Mouse (Mus musculus) heart, postnatal 0 days (tissue): Measurements from ENCODE around the gene Srsf4. TPM values are rescaled to one million over a fixed set of nuclear protein-coding genes. Genes with fewer than 3 reads are reported as not detected.

Source experiments
- ATAC-seq: fragments of 200-750 bp; cut with Nextera tagmentation; 2 replicates; pipeline ENCODE4 v1.8.0; 2017; ENCODE audit warnings: low read depth, moderate number of reproducible peaks, moderate library complexity; ENCODE audit not compliant: insufficient read depth
- DNase-seq: peaks from one replicate; pipeline ENCODE4 v3.0.0-alpha.2; 2016; ENCODE audit warnings: low spot score
- H3K27ac ChIP-seq: fragments of 300-500 bp; sonication (generic); 2 replicates; pipeline ENCODE4 v1.5.1; 2014; ENCODE audit warnings: low read depth, mild to moderate bottlenecking
- H3K27me3 ChIP-seq: fragments of 300-500 bp; sonication (generic); 2 replicates; pipeline ENCODE4 v1.6.1; 2014; ENCODE audit warnings: low read length, mixed read lengths; ENCODE audit not compliant: control insufficient read depth, insufficient read depth
- H3K36me3 ChIP-seq: fragments of 300-500 bp; sonication (generic); replicated peaks from 2 replicates; pipeline ENCODE4 v1.6.1; 2014; ENCODE audit warnings: low read length, mixed read lengths; ENCODE audit not compliant: control insufficient read depth, insufficient read depth
- H3K4me1 ChIP-seq: fragments of 300-500 bp; sonication (generic); 2 replicates; pipeline ENCODE4 v1.6.1; 2014; ENCODE audit warnings: antibody characterized with exemption; ENCODE audit not compliant: control insufficient read depth, insufficient read depth
- H3K4me2 ChIP-seq: fragments of 300-500 bp; sonication (generic); 2 replicates; pipeline ENCODE4 v1.6.1; 2014; ENCODE audit warnings: low read depth, mild to moderate bottlenecking, low read length, moderate library complexity
- H3K4me3 ChIP-seq: fragments of 300-500 bp; sonication (generic); 2 replicates; pipeline ENCODE4 v1.5.1; 2014; ENCODE audit warnings: low read depth, low read length
- H3K9ac ChIP-seq: fragments of 300-500 bp; sonication (generic); replicated peaks from 2 replicates; pipeline ENCODE4 v1.6.1; 2014; ENCODE audit warnings: low read depth, low read length, mixed read lengths
- H3K9me3 ChIP-seq: fragments of 300-500 bp; sonication (generic); replicated peaks from 2 replicates; pipeline ENCODE4 v1.6.1; 2016; ENCODE audit warnings: low read length; ENCODE audit not compliant: control insufficient read depth
- CTCF ChIP-seq: IDR thresholded peaks from 2 replicates; pipeline ENCODE4 v1.5.1; 2016; ENCODE audit warnings: antibody characterized with exemption, control low read depth, low read depth
- EP300 ChIP-seq: IDR thresholded peaks from 2 replicates; pipeline ENCODE4 v1.6.1; 2016; ENCODE audit warnings: antibody characterized with exemption, low read depth
- WGBS: fragments of 180-500 bp; shearing (Covaris S2); extraction: QIAGEN DNeasy Blood & Tissue Kit; methylation state at CpG from one replicate; pipeline ENCODE4 v1.1.7; 2014; 5-methylcytosine and 5-hydroxymethylcytosine counted together
- polyA plus RNA-seq: library from polyadenylated mRNA; unstranded; fragments of >200 nt; fragmentation: Nextera tagmentation; extraction: Ambion mirVana; gene quantifications from 2 replicates; pipeline ENCODE4 v1.2.1, GENCODE M21; 2015
- total RNA-seq: library from RNA; depleted of rRNA; stranded (reverse); fragments of >200 nt; gene quantifications from 2 replicates; pipeline ENCODE4 v1.2.3, GENCODE M21; 2014; ENCODE audit warnings: low replicate concordance; rRNA removed

The Srsf4 gene
- 14.3 and 17.1 TPM in 2 replicates for total RNA-seq
- polyA plus RNA-seq: 40.7 and 42.0 TPM in 2 replicates

DNA sequence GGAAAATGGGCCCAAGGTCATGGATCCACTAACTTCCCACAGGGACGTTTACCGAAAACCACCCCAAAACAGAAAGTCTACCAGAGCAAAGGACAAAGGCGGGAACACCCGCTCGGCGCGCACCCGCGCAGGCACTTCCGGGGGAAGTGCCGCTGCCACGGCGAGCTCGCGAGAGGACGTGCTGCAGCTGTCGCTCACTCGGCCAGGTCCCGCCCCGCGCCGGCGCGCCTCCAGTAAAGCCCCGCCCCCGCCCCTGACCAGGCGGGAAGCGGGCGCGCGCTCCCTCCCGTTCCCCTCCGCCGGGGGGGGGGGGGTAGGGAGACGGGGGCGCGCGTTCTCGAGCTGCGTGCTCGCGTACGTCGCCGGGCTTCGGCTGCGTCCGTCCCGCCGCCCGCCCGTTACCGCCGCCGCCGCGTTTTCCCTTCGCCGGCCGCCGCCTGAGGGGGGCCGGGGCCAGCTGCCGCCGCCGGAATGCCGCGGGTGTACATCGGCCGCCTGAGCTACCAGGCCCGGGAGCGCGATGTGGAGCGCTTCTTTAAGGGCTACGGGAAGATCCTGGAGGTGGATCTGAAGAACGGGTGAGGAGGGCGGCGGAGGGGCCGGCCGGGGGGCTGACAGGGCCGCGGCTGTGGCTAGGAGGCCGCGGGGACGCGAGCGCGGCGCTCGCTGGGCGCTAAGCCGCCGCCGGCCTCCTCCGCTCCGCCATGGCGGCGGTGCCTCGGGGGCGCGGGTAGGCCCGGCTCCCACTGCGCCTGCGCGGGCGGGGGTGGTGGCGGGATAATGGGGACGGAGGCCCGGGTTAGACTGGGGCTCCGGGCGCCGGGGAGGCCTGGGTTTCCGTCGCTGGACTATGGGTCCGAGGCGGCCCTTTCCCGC lies at the start of gene Srsf4:
Gene Srsf4, plus strand, starts transcription at position 325 of the 876 bp plus-strand sequence.
- Histone ChIP-seq H3K27me3 (no peaks in the 10 kb centered on the region), H3K27ac (peak within 1 kb of the TSS; percentile 100), H3K4me1 (peaks cover 33% of the 10 kb centered on the region), H3K36me3 (no peaks in the 10 kb centered on the region), H3K9me3 (no peaks in the 10 kb centered on the region), H3K9ac (peak within 1 kb of the TSS; percentile 100), H3K4me2 (peak within 1 kb of the TSS; percentile 82), H3K4me3 (peak within 1 kb of the TSS; percentile 98)
- TF ChIP-seq EP300 (peak; percentile 73), CTCF (no peak)
- ATAC-seq (peak; percentile 96), DNase-seq (peak; percentile 95)
- WGBS: 1% methylated on average over 83 of the region's 116 CpGs

DNA sequence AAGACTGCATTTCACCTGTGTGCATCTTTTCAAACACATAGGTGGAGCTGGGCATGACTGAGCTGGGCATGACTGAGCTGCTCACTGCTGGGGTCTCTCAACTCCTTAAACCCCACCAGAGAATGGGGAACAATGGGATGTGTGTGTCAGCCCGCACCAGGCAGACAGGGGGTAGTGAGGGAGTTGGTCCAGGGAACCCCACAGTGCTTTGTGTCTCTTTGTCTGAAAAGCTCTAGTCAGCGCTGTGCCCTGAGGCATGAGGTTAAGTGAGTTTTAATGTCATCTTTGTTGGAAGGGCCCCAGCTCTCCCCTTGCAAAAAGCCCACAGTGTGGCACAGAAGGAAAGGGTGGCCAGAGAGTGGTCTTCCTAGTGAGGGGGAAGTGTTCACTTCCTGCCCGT lies 48.5 kb upstream of the Srsf4 start:
- no peak overlapping the region for H3K4me3 ChIP-seq
- H3K4me2 ChIP-seq: no peak overlapping the region
- 59% methylated on average over 3 of the region's 3 CpGs for WGBS
- 0 out of 2 replicates have a peak, but pooled peaks cover 9% of the 10 kb centered on the region for H3K27me3 ChIP-seq
- H3K4me1 ChIP-seq: no peaks in the 10 kb centered on the region
- no peak overlapping the region for H3K27ac ChIP-seq
- no peak overlapping the region for H3K9ac ChIP-seq
- H3K9me3 ChIP-seq: no peaks in the 10 kb centered on the region
- no peaks in the 10 kb centered on the region for H3K36me3 ChIP-seq
- TF ChIP-seq EP300: no peak
- TF ChIP-seq CTCF: no peak
- no peak for DNase-seq
- no peak for ATAC-seq

DNA sequence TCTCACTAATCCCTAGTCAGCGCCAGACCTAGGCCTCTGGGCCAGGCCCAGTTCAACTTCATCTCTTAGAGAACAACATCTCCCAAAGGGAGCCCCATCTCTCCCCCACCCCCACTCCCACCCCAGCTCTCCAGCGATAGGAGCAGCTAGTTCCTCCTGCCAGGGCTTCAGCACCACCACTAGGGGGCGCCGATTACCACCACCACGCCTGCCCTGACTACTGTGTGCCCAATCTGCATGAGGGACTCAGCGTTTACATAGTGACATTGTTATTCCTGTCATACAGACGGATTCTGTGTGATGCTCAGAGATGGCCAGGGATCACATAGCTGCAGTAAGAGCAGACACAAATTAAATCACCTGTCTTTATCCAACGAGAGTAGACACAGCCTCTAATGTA lies 47.6 kb upstream of the Srsf4 start:
- Histone ChIP-seq H3K9me3 (no peaks in the 10 kb centered on the region), H3K36me3 (no peaks in the 10 kb centered on the region), H3K27me3 (0 out of 2 replicates have a peak, but pooled peaks cover 14% of the 10 kb centered on the region), H3K27ac (no peak overlapping the region), H3K4me3 (no peak overlapping the region), H3K4me1 (no peaks in the 10 kb centered on the region), H3K9ac (no peak overlapping the region), H3K4me2 (no peak overlapping the region)
- peak; percentile 33 for TF ChIP-seq CTCF
- no peak for TF ChIP-seq EP300
- no peak for DNase-seq
- no peak for ATAC-seq
- WGBS: 43% methylated on average over 8 of the region's 8 CpGs

DNA sequence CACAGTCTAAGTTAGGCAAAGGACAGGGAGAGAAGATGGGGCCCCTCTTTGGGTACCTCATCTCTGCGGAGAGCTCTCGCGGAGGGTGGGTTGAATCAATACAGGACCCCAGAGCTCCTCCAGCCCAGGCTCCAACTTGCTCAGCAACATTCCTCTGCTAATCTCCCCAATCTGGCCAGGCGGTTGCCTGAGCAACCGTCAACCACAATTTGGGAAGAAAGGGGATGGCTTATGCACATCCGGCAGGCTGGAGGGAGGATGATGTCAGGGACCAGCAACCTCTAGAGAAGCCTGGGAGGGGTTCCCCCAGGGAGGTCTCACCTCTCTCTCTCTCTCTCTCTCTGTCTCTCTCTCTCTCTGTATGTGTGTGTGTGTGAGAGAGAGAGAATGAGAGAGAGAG lies 46.5 kb upstream of the Srsf4 start:
- Histone ChIP-seq H3K9ac (no peak overlapping the region), H3K4me2 (no peak overlapping the region), H3K9me3 (no peaks in the 10 kb centered on the region), H3K4me1 (no peaks in the 10 kb centered on the region), H3K27ac (no peak overlapping the region), H3K27me3 (0 out of 2 replicates have a peak, but pooled peaks cover 15% of the 10 kb centered on the region), H3K36me3 (no peaks in the 10 kb centered on the region), H3K4me3 (no peak overlapping the region)
- TF ChIP-seq CTCF (no peak), EP300 (no peak)
- no peak for ATAC-seq
- 14% methylated on average over 6 of the region's 6 CpGs for WGBS
- DNase-seq: no peak

DNA sequence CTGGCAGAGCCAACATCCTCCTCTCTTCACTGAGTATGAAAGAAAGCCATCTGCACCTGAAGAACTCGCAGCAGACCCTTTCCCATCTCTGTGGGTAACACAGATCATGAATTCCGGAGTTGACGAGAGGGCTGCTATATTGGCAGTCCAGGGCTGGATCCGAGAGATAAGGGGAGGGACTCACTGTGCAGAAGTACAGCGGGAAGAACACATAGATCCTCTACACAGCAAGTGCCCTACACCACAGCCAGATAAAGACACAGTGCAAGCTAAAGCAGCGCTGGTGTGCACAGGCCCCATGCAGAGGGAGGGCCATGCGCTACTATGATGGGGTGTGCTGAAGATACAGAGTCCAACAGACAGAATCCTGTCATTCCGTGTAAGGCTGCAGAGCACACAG lies 44.3 kb upstream of the Srsf4 start:
- TF ChIP-seq EP300: no peak
- no peak for TF ChIP-seq CTCF
- DNase-seq (no peak), ATAC-seq (no peak)
- Histone ChIP-seq H3K9ac (no peak overlapping the region), H3K4me1 (no peaks in the 10 kb centered on the region), H3K4me2 (no peak overlapping the region), H3K9me3 (no peaks in the 10 kb centered on the region), H3K36me3 (no peaks in the 10 kb centered on the region), H3K27ac (no peak overlapping the region), H3K27me3 (0 out of 2 replicates have a peak, but pooled peaks cover 15% of the 10 kb centered on the region), H3K4me3 (no peak overlapping the region)
- 54% methylated on average over 8 of the region's 8 CpGs for whole genome bisulfite sequencing
